Mouse (Mus musculus) thymus, adult 2 months (tissue): ENCODE results near the gene Pde10a.

Experiments
- CTCF ChIP-seq: fragments of 200-500 bp; IDR thresholded peaks from 2 replicates; pipeline ENCODE4 v1.5.1; 2012; ENCODE audit warnings: mild to moderate bottlenecking, control low read depth, low read length, moderate library complexity, borderline replicate concordance; ENCODE audit not compliant: control insufficient read depth, poor library complexity, insufficient read depth; ENCODE audit errors: extremely low read depth
- POLR2A ChIP-seq: fragments of 200-500 bp; IDR thresholded peaks from 2 replicates; pipeline ENCODE4 v1.6.1; 2012; ENCODE audit warnings: mild to moderate bottlenecking, low read length, control low read depth, moderate library complexity; ENCODE audit not compliant: control insufficient read depth, poor library complexity, insufficient read depth; ENCODE audit errors: extremely low read depth

GRCm38 (mm10) chr17:8546366-8546765 lies 21.2 kb downstream of the Pde10a start:
- no peak for TF ChIP-seq CTCF
- TF ChIP-seq POLR2A, result no peak
